Mouse (Mus musculus) A20 (cell line): ENCODE measurements around the gene Ovol3.
A peak's percentile ranks its signal among the peaks of the same experiment; 100 is the strongest.
"Not testable (repeated sequence)": the region's sequence is repeated elsewhere in the genome, so short reads cannot be mapped to it uniquely, and the experiment has no call there.

ENCODE experiments used
- DNase-seq: peaks from one replicate; pipeline ENCODE4 v3.0.0-alpha.2; 2011; ENCODE audit warnings: low read depth, low spot score

Ovol3 gene

GRCm38 (mm10) chr7:30224206-30224605 is 11.3 kb downstream of the Ovol3 start:
- DNase-seq = no peak

GRCm38 (mm10) chr7:30222205-30222604 is 13.3 kb downstream of the Ovol3 start:
- no peak for DNase-seq

GRCm38 (mm10) chr7:30221433-30221832 is 14.1 kb downstream of the Ovol3 start:
- no peak for DNase-seq

- DNase-seq = no peak
Measured at GRCm38 (mm10) chr7:30220008-30220356, 15.5 kb downstream of the Ovol3 start.

- peak; percentile 57 for DNase-seq
Measured at GRCm38 (mm10) chr7:30219293-30220007, 16.1 kb downstream of the Ovol3 start.

GRCm38 (mm10) chr7:30217277-30217676 is 18.2 kb downstream of the Ovol3 start:
- no peak for DNase-seq

GRCm38 (mm10) chr7:30216723-30217151 is 18.8 kb downstream of the Ovol3 start:
- peak; percentile 80 for DNase-seq

- DNase-seq = no peak
Measured at GRCm38 (mm10) chr7:30215875-30216274, 19.6 kb downstream of the Ovol3 start.

- no peak for DNase-seq
Measured at GRCm38 (mm10) chr7:30213881-30214280, 21.6 kb downstream of the Ovol3 start.

GRCm38 (mm10) chr7:30211025-30211424 is 24.5 kb downstream of the Ovol3 start:
- no peak for DNase-seq

- not testable (repeated sequence) for DNase-seq
Measured at GRCm38 (mm10) chr7:30206364-30206763, 29.2 kb downstream of the Ovol3 start.

- DNase-seq = peak; percentile 77
Measured at GRCm38 (mm10) chr7:30205383-30205782, 30.1 kb downstream of the Ovol3 start.

- no peak for DNase-seq
Measured at GRCm38 (mm10) chr7:30204380-30204779, 31.1 kb downstream of the Ovol3 start.

- DNase-seq = no peak
Measured at GRCm38 (mm10) chr7:30202895-30203690, 32.4 kb downstream of the Ovol3 start.

- not testable (repeated sequence) for DNase-seq
Measured at GRCm38 (mm10) chr7:30200661-30201060, 34.9 kb downstream of the Ovol3 start.

GRCm38 (mm10) chr7:30200200-30200599 is 35.3 kb downstream of the Ovol3 start:
- DNase-seq = no peak

GRCm38 (mm10) chr7:30199498-30200139 is 35.9 kb downstream of the Ovol3 start:
- DNase-seq = no peak

- peak; percentile 81 for DNase-seq
Measured at GRCm38 (mm10) chr7:30198481-30198971, 37.0 kb downstream of the Ovol3 start, which contains the start of gene Capns1. Capns1 (minus strand) TSS chr7:30198811.

GRCm38 (mm10) chr7:30197592-30198129 is 37.9 kb downstream of the Ovol3 start:
- no peak for DNase-seq

- DNase-seq = no peak
Measured at GRCm38 (mm10) chr7:30196171-30196570, 39.4 kb downstream of the Ovol3 start.

- no peak for DNase-seq
Measured at GRCm38 (mm10) chr7:30195461-30195860, 40.1 kb downstream of the Ovol3 start.

GRCm38 (mm10) chr7:30194884-30195283 is 40.6 kb downstream of the Ovol3 start:
- peak; percentile 94 for DNase-seq
